Mouse (Mus musculus): Measurements from ENCODE around the gene Khdrbs1.

Gene Khdrbs1

GRCm38 (mm10) chr4:129672878-129673449 is 69.1 kb downstream of the Khdrbs1 start:
- no peak for DNase-seq (ENCODE audit: low read depth, low spot score)

DNA sequence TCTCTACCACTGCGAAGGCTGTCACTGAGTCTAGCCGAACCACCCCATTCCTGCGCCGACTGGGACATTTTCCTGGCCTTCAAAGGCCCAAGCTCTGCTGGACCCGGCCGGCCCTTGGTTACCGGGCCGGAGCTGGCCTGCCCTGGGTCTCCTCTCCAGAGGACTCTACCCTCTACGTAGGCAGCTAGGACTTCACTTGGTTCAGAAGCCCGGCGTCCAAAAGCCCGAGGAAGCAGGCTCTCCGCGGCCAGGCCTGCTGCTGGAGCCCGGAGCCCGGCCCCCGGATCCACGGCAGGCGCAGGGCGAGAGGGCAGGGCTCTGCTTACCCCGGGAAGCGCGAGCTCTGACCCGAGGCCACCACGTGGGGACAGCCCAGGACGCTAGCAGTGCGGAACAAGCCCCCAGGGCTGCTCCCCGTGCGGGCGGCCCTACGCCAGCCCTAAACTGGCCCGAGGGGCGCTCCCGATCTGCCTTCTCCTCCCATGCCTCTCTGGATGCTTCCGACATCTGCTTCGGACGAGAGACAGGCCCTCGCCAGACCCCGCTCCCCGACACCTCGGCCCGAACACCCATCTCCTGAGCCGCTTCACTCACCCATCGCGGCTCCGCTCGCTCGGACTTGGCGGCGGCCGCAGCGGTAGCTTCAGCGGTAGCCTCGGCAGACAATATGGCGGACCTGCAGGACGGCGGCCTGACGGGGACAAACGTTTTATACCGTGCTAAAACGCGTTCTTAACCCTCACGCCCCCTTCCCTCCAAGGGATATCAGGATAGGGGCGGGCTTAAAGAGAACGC is 69.8 kb downstream of the Khdrbs1 start, which contains the start of gene Kpna6:
Gene Kpna6 (minus strand): TSS at position 685 of the 795 bp plus-strand sequence.
- peak; percentile 73 for DNase-seq (ENCODE audit: low read depth, low spot score)

DNA sequence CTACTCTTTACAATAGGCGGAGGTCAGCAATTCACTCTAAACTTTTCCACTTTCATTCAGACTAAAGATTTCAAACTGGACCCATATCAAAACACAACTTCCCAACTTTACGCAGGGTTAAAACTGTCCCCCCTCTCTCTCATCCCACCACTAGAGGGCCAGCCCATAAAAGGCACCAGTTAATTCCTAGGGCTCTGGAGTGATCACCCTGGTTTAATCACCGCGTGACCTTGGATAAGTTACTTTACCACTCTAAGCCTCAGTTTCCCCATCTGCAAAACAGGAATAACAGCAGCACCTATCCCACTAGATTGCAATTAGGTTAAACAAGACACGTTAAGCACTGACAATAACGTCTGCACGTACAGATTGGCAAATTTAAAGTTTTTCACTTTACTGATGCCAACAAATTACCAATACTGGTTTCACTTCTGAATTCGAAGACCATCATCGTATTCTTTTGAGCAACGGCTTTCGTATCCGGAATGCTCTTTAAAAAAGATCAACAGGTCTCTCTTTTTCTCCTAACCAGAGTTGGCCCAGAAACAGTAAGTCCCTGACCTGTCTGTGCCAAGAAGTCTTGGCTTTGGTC is 70.5 kb downstream of the Khdrbs1 start:
- peak; percentile 64 for DNase-seq (ENCODE audit: low read depth, low spot score)

GRCm38 (mm10) chr4:129662255-129662813 is 79.8 kb downstream of the Khdrbs1 start:
- DNase-seq (ENCODE audit: low read depth, low spot score): no peak

DNA sequence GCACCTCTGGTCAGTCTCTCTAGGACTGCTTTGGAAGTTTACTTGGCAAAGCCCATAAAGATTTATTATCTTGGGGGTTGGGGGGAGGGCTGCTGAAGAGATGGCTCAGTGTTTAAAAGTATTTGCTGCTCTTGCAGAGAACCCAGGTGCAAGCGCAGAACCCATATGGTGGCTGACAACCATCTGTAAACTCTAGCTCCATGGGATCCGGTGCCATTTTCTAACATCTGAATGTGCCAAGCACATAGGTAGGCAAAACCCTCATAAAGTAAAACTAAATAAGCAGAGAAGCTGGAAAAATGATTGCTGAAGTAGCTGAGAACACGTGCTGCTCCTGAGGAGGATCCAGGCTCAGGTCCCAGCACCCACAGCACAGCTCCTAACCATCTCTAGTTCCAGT is 80.5 kb downstream of the Khdrbs1 start:
- DNase-seq (ENCODE audit: low read depth, low spot score): no peak

DNA sequence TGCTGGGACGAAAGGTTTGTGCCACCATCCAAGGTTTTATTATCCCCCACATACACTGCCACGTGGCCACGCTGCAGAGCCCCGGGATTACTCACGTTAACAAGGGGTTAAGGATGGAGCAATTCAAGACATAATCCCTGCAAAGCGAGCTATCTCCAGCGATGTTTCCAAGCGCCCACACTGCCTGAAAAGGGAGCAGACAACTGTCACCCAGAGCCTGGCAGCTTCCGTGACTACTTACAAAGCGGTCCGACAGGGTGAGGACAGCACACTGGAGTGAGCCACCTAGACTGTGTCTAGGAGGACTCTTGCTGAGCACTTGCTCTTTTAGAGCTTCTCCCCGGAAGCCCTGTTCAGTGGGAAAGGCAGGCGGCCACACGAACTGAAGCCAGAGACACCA is 87.3 kb downstream of the Khdrbs1 start:
- no peak for DNase-seq (ENCODE audit: low read depth, low spot score)
